Mouse (Mus musculus): Measurements from ENCODE around the gene Mcm6.
"Not testable (repeated sequence)": the region's sequence is repeated elsewhere in the genome, so short reads cannot be mapped to it uniquely, and the experiment has no call there.

Gene Mcm6

GRCm38 (mm10) chr1:128357452-128357851 is 2.0 kb downstream of the Mcm6 start:
- in situ Hi-C loops (cut with MboI; ENCODE audit: low pct_unique_long_range_greater_than_20kb in 1 of 2, low sequenced_read_pairs in 2 of 2, unreplicated experiment in 1 of 2) = loop anchor here in 1 of 2 experiments (25.0 kb wide), 1 partner anchor 480 kb away; no protein-coding TSS in a partner anchor

- in situ Hi-C loops (cut with MboI; ENCODE audit: low pct_unique_long_range_greater_than_20kb in 1 of 2, low sequenced_read_pairs in 2 of 2, unreplicated experiment in 1 of 2) = loop anchor here in 1 of 2 experiments (25.0 kb wide), 1 partner anchor 484 kb away; no protein-coding TSS in a partner anchor
These were observed 6.4 kb downstream of the Mcm6 start for GRCm38 (mm10) chr1:128353092-128353491.

- in situ Hi-C loops (cut with MboI; ENCODE audit: low pct_unique_long_range_greater_than_20kb in 1 of 2, low sequenced_read_pairs in 2 of 2, unreplicated experiment in 1 of 2) = no loop called here
These were observed 15.2 kb downstream of the Mcm6 start for GRCm38 (mm10) chr1:128344232-128344631.

- in situ Hi-C loops (cut with MboI; ENCODE audit: low pct_unique_long_range_greater_than_20kb in 1 of 2, low sequenced_read_pairs in 2 of 2, unreplicated experiment in 1 of 2) = no loop called here
These were observed 21.6 kb downstream of the Mcm6 start for GRCm38 (mm10) chr1:128337708-128338320.

GRCm38 (mm10) chr1:128330313-128330712 is 29.2 kb downstream of the Mcm6 start:
- in situ Hi-C loops (cut with MboI; ENCODE audit: low pct_unique_long_range_greater_than_20kb in 1 of 2, low sequenced_read_pairs in 2 of 2, unreplicated experiment in 1 of 2) = no loop called here

GRCm38 (mm10) chr1:128328218-128328617 is 31.2 kb downstream of the Mcm6 start, which contains the start of gene Lct:
Gene Lct (minus strand): TSS chr1:128328318.
- in situ Hi-C loops (cut with MboI; ENCODE audit: low pct_unique_long_range_greater_than_20kb in 1 of 2, low sequenced_read_pairs in 2 of 2, unreplicated experiment in 1 of 2) = no loop called here

DNA sequence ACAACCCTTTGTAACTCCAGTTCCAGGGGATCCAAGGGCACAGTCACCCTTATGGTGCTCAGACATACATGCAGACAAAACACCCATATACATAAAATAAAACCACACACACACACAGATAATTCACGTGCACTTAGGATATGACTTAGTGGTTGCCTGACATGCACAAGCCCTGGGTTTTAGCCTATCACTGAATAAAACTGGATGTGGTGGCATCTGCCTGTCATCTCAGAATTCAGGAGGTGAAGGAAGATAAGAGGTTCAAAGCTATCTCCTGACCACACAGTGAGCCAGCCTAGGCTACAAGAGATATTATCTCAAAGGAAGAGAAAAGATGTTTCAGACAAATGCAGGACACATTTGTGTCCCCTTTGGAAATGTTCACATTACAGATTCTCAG is 32.3 kb downstream of the Mcm6 start:
- in situ Hi-C loops (cut with MboI; ENCODE audit: low pct_unique_long_range_greater_than_20kb in 1 of 2, low sequenced_read_pairs in 2 of 2, unreplicated experiment in 1 of 2) = no loop called here

DNA sequence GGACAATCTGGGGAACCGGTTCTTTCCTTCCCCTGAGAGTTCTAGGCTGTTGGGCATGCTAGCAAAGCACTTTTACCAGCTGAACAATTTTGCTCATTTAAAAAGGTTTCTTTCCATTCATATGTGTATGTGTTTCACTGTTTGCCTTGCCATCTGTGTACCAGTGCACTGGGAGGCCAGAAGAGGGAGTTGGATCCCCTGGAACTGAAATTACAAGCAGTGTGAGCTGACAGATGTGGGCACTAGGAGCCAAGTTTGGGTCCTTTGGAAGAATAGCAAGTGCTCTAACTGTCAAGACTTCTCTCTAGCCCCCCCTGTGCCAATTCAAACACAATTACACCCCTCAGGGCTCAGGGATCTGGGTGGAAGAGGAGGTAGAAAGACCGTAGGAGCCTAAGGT is 34.7 kb downstream of the Mcm6 start:
- in situ Hi-C loops (cut with MboI; ENCODE audit: low pct_unique_long_range_greater_than_20kb in 1 of 2, low sequenced_read_pairs in 2 of 2, unreplicated experiment in 1 of 2) = no loop called here

GRCm38 (mm10) chr1:128323026-128323643 is 36.3 kb downstream of the Mcm6 start:
- in situ Hi-C loops (cut with MboI; ENCODE audit: low pct_unique_long_range_greater_than_20kb in 1 of 2, low sequenced_read_pairs in 2 of 2, unreplicated experiment in 1 of 2) = no loop called here

GRCm38 (mm10) chr1:128319266-128319665 is 40.2 kb downstream of the Mcm6 start:
- in situ Hi-C loops (cut with MboI; ENCODE audit: low pct_unique_long_range_greater_than_20kb in 1 of 2, low sequenced_read_pairs in 2 of 2, unreplicated experiment in 1 of 2) = not testable (repeated sequence)

DNA sequence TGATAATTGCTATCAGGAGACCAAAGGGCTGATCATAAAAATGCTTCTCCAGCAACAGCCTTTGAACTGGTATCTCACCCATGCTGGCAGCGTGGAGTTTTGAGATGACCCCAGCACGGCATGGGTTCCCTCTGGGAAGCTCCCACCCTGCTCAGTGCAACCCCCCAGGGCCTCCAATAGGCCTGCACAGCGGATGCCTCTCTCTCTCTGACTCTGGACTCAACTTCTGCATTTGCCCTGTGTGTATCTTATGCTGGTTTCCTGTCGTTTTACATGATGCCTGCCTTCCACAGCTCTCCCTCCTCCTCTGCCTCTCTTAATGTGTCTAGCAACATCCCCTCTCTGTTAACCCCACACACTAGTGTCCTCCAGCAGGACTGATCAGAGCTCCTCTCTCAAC is 44.8 kb downstream of the Mcm6 start:
- in situ Hi-C loops (cut with MboI; ENCODE audit: low pct_unique_long_range_greater_than_20kb in 1 of 2, low sequenced_read_pairs in 2 of 2, unreplicated experiment in 1 of 2) = no loop called here

DNA sequence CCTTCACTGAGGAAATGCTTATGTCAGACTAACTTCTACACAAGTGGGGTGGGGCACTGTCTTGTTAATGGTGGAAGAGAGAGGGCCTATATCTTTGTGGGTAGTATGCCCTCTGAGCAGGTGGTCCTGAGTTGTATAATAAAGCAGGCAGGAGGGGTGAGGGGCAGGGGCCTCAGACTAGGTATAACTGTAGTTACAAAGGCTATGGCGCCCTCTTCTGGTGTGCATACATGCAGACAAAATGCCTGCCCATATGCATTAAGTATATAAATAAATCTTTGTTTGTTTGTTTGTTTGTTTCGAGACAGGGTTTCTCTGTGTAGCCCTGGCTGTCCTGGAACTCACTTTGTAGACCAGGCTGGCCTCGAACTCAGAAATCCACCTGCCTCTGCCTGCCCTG is 50.4 kb downstream of the Mcm6 start:
- in situ Hi-C loops (cut with MboI; ENCODE audit: low pct_unique_long_range_greater_than_20kb in 1 of 2, low sequenced_read_pairs in 2 of 2, unreplicated experiment in 1 of 2) = no loop called here

GRCm38 (mm10) chr1:128303900-128304299 is 55.6 kb downstream of the Mcm6 start:
- in situ Hi-C loops (cut with MboI; ENCODE audit: low pct_unique_long_range_greater_than_20kb in 1 of 2, low sequenced_read_pairs in 2 of 2, unreplicated experiment in 1 of 2) = no loop called here

- in situ Hi-C loops (cut with MboI; ENCODE audit: low pct_unique_long_range_greater_than_20kb in 1 of 2, low sequenced_read_pairs in 2 of 2, unreplicated experiment in 1 of 2) = loop anchor here (25.0 kb wide), 2 partner anchors 516 to 541 kb away; no protein-coding TSS in a partner anchor
These were observed 63.5 kb downstream of the Mcm6 start for GRCm38 (mm10) chr1:128295717-128296528.

DNA sequence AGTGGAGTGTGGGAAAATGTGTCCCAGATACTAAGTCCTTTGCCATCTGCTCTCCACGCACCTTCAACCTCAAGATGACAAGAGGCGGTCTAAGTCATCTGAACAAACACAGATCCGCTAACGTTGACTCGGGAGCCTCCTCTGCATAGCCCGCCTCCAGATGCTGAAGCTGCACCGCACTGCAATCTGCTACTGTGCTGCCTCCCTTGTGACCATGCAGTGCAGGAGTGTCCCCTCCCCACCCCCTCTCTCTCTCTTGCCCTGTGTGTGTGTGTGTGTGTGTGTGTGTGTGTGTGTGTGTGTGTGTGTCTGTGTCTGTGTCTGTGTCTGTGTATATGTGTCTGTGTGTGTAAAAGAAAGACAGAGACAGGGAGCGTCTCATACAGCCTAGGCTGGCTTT is 64.2 kb downstream of the Mcm6 start:
- in situ Hi-C loops (cut with MboI; ENCODE audit: low pct_unique_long_range_greater_than_20kb in 1 of 2, low sequenced_read_pairs in 2 of 2, unreplicated experiment in 1 of 2) = loop anchor here (25.0 kb wide), 2 partner anchors 517 to 542 kb away; no protein-coding TSS in a partner anchor

- in situ Hi-C loops (cut with MboI; ENCODE audit: low pct_unique_long_range_greater_than_20kb in 1 of 2, low sequenced_read_pairs in 2 of 2, unreplicated experiment in 1 of 2) = loop anchor here (25.0 kb wide), 2 partner anchors 519 to 544 kb away; no protein-coding TSS in a partner anchor
These were observed 65.9 kb downstream of the Mcm6 start for GRCm38 (mm10) chr1:128293524-128293923.

GRCm38 (mm10) chr1:128290295-128290694 is 69.2 kb downstream of the Mcm6 start:
- in situ Hi-C loops (cut with MboI; ENCODE audit: low pct_unique_long_range_greater_than_20kb in 1 of 2, low sequenced_read_pairs in 2 of 2, unreplicated experiment in 1 of 2) = loop anchor here (25.0 kb wide), 2 partner anchors 522 to 547 kb away; no protein-coding TSS in a partner anchor

DNA sequence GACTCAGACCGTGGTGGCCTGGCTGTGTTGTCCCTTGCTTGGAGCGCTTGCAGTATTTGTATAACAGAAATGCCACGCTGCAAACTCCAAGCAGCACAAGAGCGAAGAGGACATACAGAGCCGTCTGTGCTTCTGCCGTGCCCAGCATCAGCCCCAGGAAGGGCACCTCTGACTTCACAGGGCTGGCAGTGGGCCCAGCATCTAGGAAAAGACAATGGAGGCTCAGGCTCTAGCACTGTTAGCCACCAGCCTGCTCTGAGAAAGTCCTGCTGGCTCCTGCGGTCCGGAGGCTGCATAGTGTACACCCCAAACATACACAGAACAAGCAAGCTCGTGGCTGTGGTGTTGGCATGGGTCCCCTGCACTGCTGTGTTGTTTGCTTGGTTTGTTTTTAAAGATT is 74.3 kb downstream of the Mcm6 start:
- in situ Hi-C loops (cut with MboI; ENCODE audit: low pct_unique_long_range_greater_than_20kb in 1 of 2, low sequenced_read_pairs in 2 of 2, unreplicated experiment in 1 of 2) = loop anchor here (25.0 kb wide), 2 partner anchors 527 to 552 kb away; no protein-coding TSS in a partner anchor

- in situ Hi-C loops (cut with MboI; ENCODE audit: low pct_unique_long_range_greater_than_20kb in 1 of 2, low sequenced_read_pairs in 2 of 2, unreplicated experiment in 1 of 2) = loop anchor here (25.0 kb wide), 2 partner anchors 528 to 553 kb away; no protein-coding TSS in a partner anchor
These were observed 75.2 kb downstream of the Mcm6 start for GRCm38 (mm10) chr1:128284157-128284690.

Data from mouse embryonic stem cell (cell line).